Mouse (Mus musculus): ENCODE data around the gene Cables2. TPM values are rescaled to one million over a fixed set of nuclear protein-coding genes. Genes with fewer than 3 reads are reported as not detected.

Cables2 gene
- polyA plus RNA-seq, 1 experiment from 2014 or later, result 3.4 TPM

GRCm38 (mm10) chr2:180303468-180303867 is 30.2 kb upstream of the Cables2 start:
- H3K9me3 ChIP-seq (replicated peaks), result no peaks in the 10 kb centered on the region
- no peak overlapping the region for H3K4me3 ChIP-seq (replicated peaks)
- peaks cover 9% of the 10 kb centered on the region; the same call in 1 of the 2 replicates for H3K4me1 ChIP-seq (replicated peaks)
- 67% methylated on average over 12 of the region's 12 CpGs for WGBS (ENCODE audit: insufficient replicate concordance)
- no peaks in the 10 kb centered on the region for H3K36me3 ChIP-seq (replicated peaks)
- H3K27ac ChIP-seq (replicated peaks), result no peak overlapping the region
- H3K9ac ChIP-seq, result no peak overlapping the region
- H3K4me2 ChIP-seq, result no peak overlapping the region
- ATAC-seq (ENCODE audit: insufficient read depth), result no peak
- H3K27me3 ChIP-seq, result no peaks in the 10 kb centered on the region

GRCm38 (mm10) chr2:180302201-180302600 is 28.9 kb upstream of the Cables2 start:
- no peak for ATAC-seq (ENCODE audit: insufficient read depth)
- 59% methylated on average over 4 of the region's 4 CpGs for WGBS (ENCODE audit: insufficient replicate concordance)
- Histone ChIP-seq H3K4me2 (no peak overlapping the region), H3K9me3 (replicated peaks) (no peaks in the 10 kb centered on the region), H3K4me3 (replicated peaks) (no peak overlapping the region), H3K27ac (replicated peaks) (no peak overlapping the region), H3K27me3 (no peaks in the 10 kb centered on the region), H3K9ac (no peak overlapping the region), H3K4me1 (replicated peaks) (peaks cover 9% of the 10 kb centered on the region; the same call in 1 of the 2 replicates), H3K36me3 (replicated peaks) (no peaks in the 10 kb centered on the region)

DNA sequence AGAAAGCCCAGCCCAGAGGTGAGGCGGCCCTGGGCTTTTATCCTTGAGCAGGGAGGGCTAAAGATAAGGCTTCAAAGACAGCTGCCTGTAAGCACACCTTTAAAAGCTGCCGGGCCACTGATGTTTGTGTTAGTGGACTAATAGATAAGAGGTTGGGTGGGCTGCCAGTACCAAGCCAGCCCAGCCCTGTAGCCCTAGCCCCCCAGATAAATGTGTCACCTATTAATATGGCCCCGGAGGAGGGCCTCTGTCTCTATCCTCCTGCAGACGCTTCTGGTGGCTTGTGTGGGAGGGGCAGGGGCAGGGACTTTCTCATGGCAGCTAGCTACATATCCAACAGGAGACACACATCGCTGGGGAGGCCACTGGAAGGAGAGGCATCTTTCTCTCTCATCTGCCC is 27.5 kb upstream of the Cables2 start:
- no peaks in the 10 kb centered on the region for H3K36me3 ChIP-seq (replicated peaks)
- WGBS (ENCODE audit: insufficient replicate concordance), result 10% methylated on average over 5 of the region's 5 CpGs
- peaks cover 9% of the 10 kb centered on the region; the same call in 1 of the 2 replicates for H3K4me1 ChIP-seq (replicated peaks)
- ATAC-seq (ENCODE audit: insufficient read depth), result no peak
- H3K9ac ChIP-seq, result no peak overlapping the region
- no peak overlapping the region for H3K4me2 ChIP-seq
- H3K4me3 ChIP-seq (replicated peaks), result no peak overlapping the region
- H3K9me3 ChIP-seq (replicated peaks), result no peaks in the 10 kb centered on the region
- no peaks in the 10 kb centered on the region for H3K27me3 ChIP-seq
- H3K27ac ChIP-seq (replicated peaks), result no peak overlapping the region

DNA sequence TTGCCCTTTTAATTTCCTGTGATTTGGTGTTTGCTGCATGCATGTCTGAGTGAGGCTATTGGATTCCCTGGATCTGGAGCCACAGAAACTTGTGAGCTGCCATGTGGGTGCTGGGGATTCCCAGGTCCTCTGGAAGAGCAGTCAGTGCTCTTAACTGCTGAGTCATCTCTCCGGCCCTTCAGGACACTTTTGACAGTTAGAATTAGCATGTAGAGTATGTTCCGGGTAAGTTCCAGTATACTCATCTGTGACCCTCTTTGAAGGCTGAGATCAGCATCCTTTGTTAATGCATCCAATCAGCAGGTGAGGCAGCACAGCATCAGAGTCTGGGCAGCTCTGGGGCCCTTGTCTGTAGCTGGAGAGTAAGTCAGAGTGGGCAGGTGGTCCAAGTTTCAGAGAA is 27.0 kb upstream of the Cables2 start:
- Histone ChIP-seq H3K27ac (replicated peaks) (no peak overlapping the region), H3K4me1 (replicated peaks) (peaks cover 9% of the 10 kb centered on the region; the same call in 1 of the 2 replicates), H3K4me3 (replicated peaks) (no peak overlapping the region), H3K9me3 (replicated peaks) (no peaks in the 10 kb centered on the region), H3K27me3 (no peaks in the 10 kb centered on the region), H3K9ac (no peak overlapping the region), H3K4me2 (no peak overlapping the region), H3K36me3 (replicated peaks) (no peaks in the 10 kb centered on the region)
- WGBS (ENCODE audit: insufficient replicate concordance), result 26% methylated on average over 2 of the region's 2 CpGs
- no peak for ATAC-seq (ENCODE audit: insufficient read depth)

DNA sequence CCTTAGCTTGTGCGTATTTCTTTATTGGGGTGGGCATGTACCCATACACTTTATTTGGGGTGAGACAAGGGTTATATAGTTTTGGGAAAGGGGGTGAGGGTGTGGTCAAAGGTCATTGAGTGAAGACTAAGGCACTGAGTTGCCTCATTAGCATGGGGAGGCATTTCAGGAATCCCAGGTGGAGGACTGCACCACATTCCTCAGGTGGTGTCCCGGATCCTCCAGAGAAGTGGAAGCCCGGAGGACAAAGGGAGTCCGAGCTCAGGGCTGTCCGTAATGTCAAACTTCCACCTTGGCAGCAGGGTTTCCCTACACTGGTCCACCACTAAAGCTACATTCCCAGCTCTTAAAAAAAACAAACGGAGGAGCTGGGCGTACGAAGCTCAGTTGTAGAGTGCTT is 19.6 kb upstream of the Cables2 start:
- Histone ChIP-seq H3K27ac (replicated peaks) (no peak overlapping the region), H3K4me1 (replicated peaks) (no peaks in the 10 kb centered on the region), H3K4me2 (no peak overlapping the region), H3K27me3 (no peaks in the 10 kb centered on the region), H3K9ac (no peak overlapping the region), H3K4me3 (replicated peaks) (no peak overlapping the region), H3K36me3 (replicated peaks) (no peaks in the 10 kb centered on the region), H3K9me3 (replicated peaks) (no peaks in the 10 kb centered on the region)
- ATAC-seq (ENCODE audit: insufficient read depth), result no peak
- WGBS (ENCODE audit: insufficient replicate concordance), result 69% methylated on average over 8 of the region's 8 CpGs

GRCm38 (mm10) chr2:180292026-180292425 is 18.7 kb upstream of the Cables2 start:
- Histone ChIP-seq H3K9me3 (replicated peaks) (no peaks in the 10 kb centered on the region), H3K9ac (no peak overlapping the region), H3K27ac (replicated peaks) (no peak overlapping the region), H3K4me1 (replicated peaks) (no peaks in the 10 kb centered on the region), H3K4me2 (no peak overlapping the region), H3K36me3 (replicated peaks) (no peaks in the 10 kb centered on the region), H3K27me3 (no peaks in the 10 kb centered on the region), H3K4me3 (replicated peaks) (no peak overlapping the region)
- 44% methylated on average over 4 of the region's 4 CpGs for WGBS (ENCODE audit: insufficient replicate concordance)
- no peak for ATAC-seq (ENCODE audit: insufficient read depth)

GRCm38 (mm10) chr2:180291566-180291965 is 18.3 kb upstream of the Cables2 start:
- Histone ChIP-seq H3K9me3 (replicated peaks) (no peaks in the 10 kb centered on the region), H3K4me3 (replicated peaks) (no peak overlapping the region), H3K36me3 (replicated peaks) (no peaks in the 10 kb centered on the region), H3K9ac (no peak overlapping the region), H3K27me3 (no peaks in the 10 kb centered on the region), H3K4me1 (replicated peaks) (no peaks in the 10 kb centered on the region), H3K4me2 (no peak overlapping the region), H3K27ac (replicated peaks) (no peak overlapping the region)
- WGBS (ENCODE audit: insufficient replicate concordance), result 44% methylated on average over 5 of the region's 5 CpGs
- 0 out of 2 replicates have a peak, but pooled peaks have one; percentile 18 for ATAC-seq (ENCODE audit: insufficient read depth)

DNA sequence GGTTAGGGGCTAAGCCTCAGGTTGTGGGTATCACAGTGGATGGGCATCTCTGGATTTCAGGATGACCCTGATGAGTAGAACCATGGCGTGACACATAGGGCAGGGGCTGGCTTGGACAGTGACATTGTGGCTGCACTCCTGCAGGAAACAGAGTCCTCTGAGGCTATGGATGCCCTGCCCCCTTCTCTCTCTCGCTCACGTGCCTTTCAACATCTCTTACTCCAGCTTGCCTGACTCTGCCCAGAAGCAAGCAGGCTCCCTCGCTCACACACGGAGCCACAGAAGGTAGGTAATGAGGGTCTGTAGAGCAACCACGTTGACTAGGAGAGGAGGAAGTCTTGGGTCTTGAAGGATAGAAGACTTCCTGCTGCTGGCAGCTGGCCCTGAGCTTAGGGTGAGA is 17.2 kb upstream of the Cables2 start:
- Histone ChIP-seq H3K27ac (replicated peaks) (no peak overlapping the region), H3K36me3 (replicated peaks) (no peaks in the 10 kb centered on the region), H3K4me2 (no peak overlapping the region), H3K27me3 (no peaks in the 10 kb centered on the region), H3K4me3 (replicated peaks) (no peak overlapping the region), H3K9ac (no peak overlapping the region), H3K9me3 (replicated peaks) (no peaks in the 10 kb centered on the region), H3K4me1 (replicated peaks) (no peaks in the 10 kb centered on the region)
- 31% methylated on average over 6 of the region's 6 CpGs for WGBS (ENCODE audit: insufficient replicate concordance)
- no peak for ATAC-seq (ENCODE audit: insufficient read depth)

- Histone ChIP-seq H3K9me3 (replicated peaks) (no peaks in the 10 kb centered on the region), H3K27me3 (no peaks in the 10 kb centered on the region), H3K4me1 (replicated peaks) (no peaks in the 10 kb centered on the region), H3K4me3 (replicated peaks) (no peak within 1 kb of the TSS), H3K27ac (replicated peaks) (no peak within 1 kb of the TSS), H3K36me3 (replicated peaks) (no peaks in the 10 kb centered on the region), H3K4me2 (no peak within 1 kb of the TSS), H3K9ac (no peak within 1 kb of the TSS)
- ATAC-seq (ENCODE audit: insufficient read depth), result no peak
- WGBS (ENCODE audit: insufficient replicate concordance), result 50% methylated on average over 16 of the region's 16 CpGs
Observed at GRCm38 (mm10) chr2:180289440-180290108, 16.3 kb upstream of the Cables2 start, which contains the start of gene Rbbp8nl. TSS of gene Rbbp8nl (minus strand) at chr2:180289879.

DNA sequence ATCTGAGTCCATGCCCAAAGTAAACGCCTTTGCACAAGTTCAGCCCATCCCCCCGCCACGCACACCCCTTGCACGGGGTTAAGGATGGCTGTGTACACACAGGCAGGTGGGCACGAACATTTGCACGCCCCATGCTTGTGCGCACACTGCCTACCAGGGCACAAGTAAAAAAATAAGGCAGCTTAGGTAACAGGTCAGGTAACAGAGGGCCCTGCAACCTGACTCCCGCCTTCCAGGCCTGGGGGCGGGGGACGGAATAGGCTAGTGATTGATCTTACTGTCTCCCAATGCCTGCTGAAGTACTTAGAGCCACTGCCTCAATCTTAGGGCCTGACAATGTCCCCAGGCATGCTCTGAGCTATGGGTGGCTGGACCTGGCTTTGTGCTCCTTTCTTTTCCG is 15.7 kb upstream of the Cables2 start:
- H3K9me3 ChIP-seq (replicated peaks), result no peaks in the 10 kb centered on the region
- no peaks in the 10 kb centered on the region for H3K27me3 ChIP-seq
- no peak overlapping the region for H3K4me3 ChIP-seq (replicated peaks)
- H3K9ac ChIP-seq, result no peak overlapping the region
- no peak overlapping the region for H3K27ac ChIP-seq (replicated peaks)
- no peak overlapping the region for H3K4me2 ChIP-seq
- no peak for ATAC-seq (ENCODE audit: insufficient read depth)
- 50% methylated on average over 11 of the region's 11 CpGs for WGBS (ENCODE audit: insufficient replicate concordance)
- H3K4me1 ChIP-seq (replicated peaks), result no peaks in the 10 kb centered on the region
- no peaks in the 10 kb centered on the region for H3K36me3 ChIP-seq (replicated peaks)

GRCm38 (mm10) chr2:180279321-180279720 is 6.0 kb upstream of the Cables2 start:
- H3K4me1 ChIP-seq (replicated peaks), result peaks cover 27% of the 10 kb centered on the region
- H3K9ac ChIP-seq, result no peak overlapping the region
- no peaks in the 10 kb centered on the region for H3K9me3 ChIP-seq (replicated peaks)
- ATAC-seq (ENCODE audit: insufficient read depth), result no peak
- H3K36me3 ChIP-seq (replicated peaks), result no peaks in the 10 kb centered on the region
- no peak overlapping the region for H3K27ac ChIP-seq (replicated peaks)
- 58% methylated on average over 8 of the region's 8 CpGs for WGBS (ENCODE audit: insufficient replicate concordance)
- no peak overlapping the region for H3K4me3 ChIP-seq (replicated peaks)
- peaks cover 16% of the 10 kb centered on the region; the same call in 1 of the 2 replicates for H3K27me3 ChIP-seq
- H3K4me2 ChIP-seq, result no peak overlapping the region
